Mouse (Mus musculus): ENCODE measurements at regions not wholly inside any gene's neighbourhood (a gene's known extent, or its start where the extent isn't known, plus 50 kb on each side); places are given as distances from the start of the nearest gene placed in this dataset.

- no peak for DNase-seq
These were observed 81.5 kb upstream of the Zmiz1 start for GRCm38 (mm10) chr14:25377554-25377899.

- peak; percentile 87 for DNase-seq
These were observed 80.9 kb upstream of the Zmiz1 start for GRCm38 (mm10) chr14:25377900-25378716.

GRCm38 (mm10) chr14:25378717-25379224 is 80.2 kb upstream of the Zmiz1 start:
- DNase-seq, result peak; percentile 55

- no peak for DNase-seq
These were observed 75.7 kb upstream of the Zmiz1 start for GRCm38 (mm10) chr14:25383169-25383824.

GRCm38 (mm10) chr14:25385644-25386043 is 73.3 kb upstream of the Zmiz1 start:
- DNase-seq, result no peak

GRCm38 (mm10) chr14:25387780-25388179 is 71.2 kb upstream of the Zmiz1 start:
- DNase-seq, result no peak

GRCm38 (mm10) chr14:25389314-25389713 is 69.7 kb upstream of the Zmiz1 start:
- no peak for DNase-seq

GRCm38 (mm10) chr14:25392412-25392811 is 66.6 kb upstream of the Zmiz1 start:
- DNase-seq, result no peak

- no peak for DNase-seq
These were observed 66.0 kb upstream of the Zmiz1 start for GRCm38 (mm10) chr14:25392940-25393339.

GRCm38 (mm10) chr14:25394931-25395330 is 64.1 kb upstream of the Zmiz1 start:
- DNase-seq, result no peak

GRCm38 (mm10) chr14:25396990-25397531 is 61.9 kb upstream of the Zmiz1 start:
- DNase-seq, result peak; percentile 79

- DNase-seq, result peak; percentile 28
These were observed 61.2 kb upstream of the Zmiz1 start for GRCm38 (mm10) chr14:25397751-25398150.

GRCm38 (mm10) chr14:25398745-25399144 is 60.2 kb upstream of the Zmiz1 start:
- no peak for DNase-seq

GRCm38 (mm10) chr14:25399286-25399685 is 59.7 kb upstream of the Zmiz1 start:
- DNase-seq, result no peak

- DNase-seq, result no peak
These were observed 57.7 kb upstream of the Zmiz1 start for GRCm38 (mm10) chr14:25401104-25401963.

- no peak for DNase-seq
These were observed 56.6 kb upstream of the Zmiz1 start for GRCm38 (mm10) chr14:25402409-25402808.

GRCm38 (mm10) chr14:25405191-25405590 is 53.8 kb upstream of the Zmiz1 start:
- peak; percentile 77 for DNase-seq

GRCm38 (mm10) chr14:25406059-25406458 is 52.9 kb upstream of the Zmiz1 start:
- DNase-seq, result no peak

GRCm38 (mm10) chr14:25406613-25407012 is 52.4 kb upstream of the Zmiz1 start:
- no peak for DNase-seq

- no peak for DNase-seq
These were observed 51.9 kb upstream of the Zmiz1 start for GRCm38 (mm10) chr14:25407111-25407510.
